Mouse (Mus musculus): ENCODE results near the gene Tecta. TPM values are rescaled to one million over a fixed set of nuclear protein-coding genes. Genes with fewer than 3 reads are reported as not detected.

The Tecta gene
- under 1 TPM; 0.39 to 0.56 TPM for total RNA-seq (2021)
- long read RNA-seq, experiment 1: 0 reads
- long read RNA-seq, experiment 2: 0 reads

DNA sequence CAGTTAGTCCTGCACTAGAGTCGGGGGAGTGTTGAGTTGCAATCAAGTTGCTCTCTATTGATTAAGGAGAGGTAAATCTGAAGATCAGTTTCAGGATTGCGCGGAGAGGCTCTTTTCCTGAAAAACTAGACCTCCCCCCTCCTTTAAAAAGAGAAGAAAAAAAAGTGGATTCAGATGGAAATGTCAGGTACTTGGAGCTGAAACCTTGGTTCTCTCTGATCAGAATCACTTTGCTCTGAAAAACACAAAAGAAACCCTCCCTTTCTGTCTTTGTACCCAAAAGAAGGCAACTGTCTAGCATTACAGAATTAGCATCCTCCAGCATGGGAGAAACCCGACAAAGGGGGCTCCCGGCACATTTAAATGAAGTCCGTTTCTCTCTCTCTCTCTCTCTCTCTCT lies at the start of gene Tecta:
Tecta (minus strand) TSS at position 101 of the 400 bp plus-strand sequence.
- no peak for DNase-seq (ENCODE audit: low spot score in 2 of 2)

DNA sequence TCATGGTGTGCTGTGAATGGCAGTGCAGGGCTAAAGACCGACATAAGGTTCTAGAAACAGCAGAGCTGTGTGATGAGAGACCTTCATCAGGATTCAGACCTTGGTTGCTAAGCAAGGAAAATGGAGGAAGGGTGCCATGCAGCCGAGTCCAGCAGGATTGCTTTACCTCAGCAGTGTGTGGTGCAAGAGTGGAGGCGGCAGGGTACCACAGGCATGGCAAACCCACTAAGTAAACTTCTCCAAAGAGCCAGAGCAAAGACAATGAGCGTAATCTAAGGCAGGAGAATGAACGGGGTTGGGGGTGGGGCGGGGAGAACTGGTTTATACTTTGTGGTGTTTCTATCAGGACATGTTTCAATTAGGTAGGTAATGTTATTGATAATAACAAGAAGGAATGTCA lies 49.3 kb upstream of the Tecta start:
- DNase-seq (ENCODE audit: low spot score in 2 of 2): no peak

- no peak for DNase-seq (ENCODE audit: low spot score in 2 of 2)
Measured at GRCm38 (mm10) chr9:42442100-42442499, 42.4 kb upstream of the Tecta start.

GRCm38 (mm10) chr9:42441234-42441633 lies 41.5 kb upstream of the Tecta start:
- no peak for DNase-seq (ENCODE audit: low spot score in 2 of 2)

GRCm38 (mm10) chr9:42439446-42439845 lies 39.7 kb upstream of the Tecta start:
- no peak for DNase-seq (ENCODE audit: low spot score in 2 of 2)

- DNase-seq (ENCODE audit: low spot score in 2 of 2): no peak
Measured at GRCm38 (mm10) chr9:42432155-42432554, 32.4 kb upstream of the Tecta start.

DNA sequence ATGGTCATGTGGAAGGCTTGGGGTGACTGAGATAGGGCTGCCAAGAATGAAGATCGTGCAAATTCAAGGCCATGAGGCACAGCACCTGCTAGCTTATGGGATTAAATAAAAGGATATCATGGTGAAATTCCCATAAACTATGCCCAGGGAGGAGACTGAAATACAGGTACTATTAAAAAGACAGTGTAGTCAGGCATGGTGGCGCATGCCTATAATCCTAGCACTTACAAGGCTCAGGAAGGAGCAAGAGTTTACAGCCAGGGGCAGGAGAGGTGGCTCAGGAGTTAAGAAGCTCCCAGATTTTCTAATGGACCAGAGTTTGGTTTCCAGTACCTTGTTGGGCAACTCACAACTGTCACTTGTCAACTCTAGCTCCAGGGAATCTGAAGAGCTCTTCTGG lies 31.9 kb upstream of the Tecta start:
- no peak for DNase-seq (ENCODE audit: low spot score in 2 of 2)

GRCm38 (mm10) chr9:42428060-42428924 lies 28.6 kb upstream of the Tecta start:
- DNase-seq (ENCODE audit: low spot score in 2 of 2): no peak

DNA sequence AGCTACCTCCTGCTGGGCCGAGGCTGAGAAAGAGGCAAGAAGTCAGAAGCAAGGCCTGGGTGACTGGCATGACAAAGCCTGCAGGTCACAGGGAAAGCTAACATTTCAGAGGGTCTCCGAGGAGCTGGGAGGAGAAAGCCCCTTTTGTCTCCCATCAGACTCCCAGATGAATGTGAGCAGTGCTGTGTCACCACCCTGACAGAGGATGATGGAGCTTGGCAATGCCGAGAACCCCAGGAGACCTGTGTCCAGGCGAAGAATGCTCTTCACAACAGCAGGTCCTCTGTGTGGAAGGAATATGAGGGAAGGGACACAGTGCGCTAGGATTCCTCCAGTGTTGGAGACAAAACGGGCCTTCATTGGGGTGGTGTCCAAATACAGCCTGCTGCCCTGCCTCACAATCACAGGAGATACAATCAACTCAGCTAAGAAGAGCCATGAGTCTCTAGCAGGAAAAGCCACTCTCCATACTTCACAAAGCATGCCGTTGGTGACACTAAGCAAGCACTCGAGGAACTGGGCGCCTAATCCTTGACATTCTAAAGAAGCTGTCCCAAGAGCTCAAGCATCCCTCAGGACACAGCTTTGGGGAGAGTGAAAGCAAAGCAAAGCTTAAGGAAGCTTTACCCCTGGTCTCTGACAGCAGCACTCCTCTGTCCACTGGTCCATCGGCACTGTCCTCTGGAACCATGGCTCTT lies 27.1 kb upstream of the Tecta start:
- DNase-seq (ENCODE audit: low spot score in 2 of 2): no peak

GRCm38 (mm10) chr9:42423649-42424048 lies 23.9 kb upstream of the Tecta start:
- DNase-seq (ENCODE audit: low spot score in 2 of 2): no peak

- no peak for DNase-seq (ENCODE audit: low spot score in 2 of 2)
Measured at GRCm38 (mm10) chr9:42419687-42420086, 20.0 kb upstream of the Tecta start.

DNA sequence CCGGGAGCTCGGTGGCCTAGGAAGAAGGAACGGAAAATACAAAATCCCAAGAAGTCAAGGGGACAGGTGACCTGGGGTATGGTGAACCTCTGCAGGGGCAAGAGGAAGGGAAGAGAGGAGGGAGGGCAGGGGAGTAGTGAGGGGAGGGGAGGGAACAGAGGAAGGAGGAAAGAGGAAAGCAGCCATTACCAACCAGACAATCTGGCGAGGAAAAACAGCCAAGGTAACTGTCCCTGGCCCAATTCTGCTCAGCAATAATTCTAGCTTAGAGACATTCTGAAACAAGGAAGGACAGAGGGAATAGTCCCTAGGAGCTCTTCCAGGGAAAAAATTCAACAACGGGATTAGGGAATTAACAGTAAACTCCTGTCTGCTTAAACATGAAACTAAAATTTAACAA lies 19.1 kb upstream of the Tecta start:
- DNase-seq (ENCODE audit: low spot score in 2 of 2): no peak

GRCm38 (mm10) chr9:42417352-42417952 lies 17.7 kb upstream of the Tecta start:
- DNase-seq (ENCODE audit: low spot score in 2 of 2): no peak

DNA sequence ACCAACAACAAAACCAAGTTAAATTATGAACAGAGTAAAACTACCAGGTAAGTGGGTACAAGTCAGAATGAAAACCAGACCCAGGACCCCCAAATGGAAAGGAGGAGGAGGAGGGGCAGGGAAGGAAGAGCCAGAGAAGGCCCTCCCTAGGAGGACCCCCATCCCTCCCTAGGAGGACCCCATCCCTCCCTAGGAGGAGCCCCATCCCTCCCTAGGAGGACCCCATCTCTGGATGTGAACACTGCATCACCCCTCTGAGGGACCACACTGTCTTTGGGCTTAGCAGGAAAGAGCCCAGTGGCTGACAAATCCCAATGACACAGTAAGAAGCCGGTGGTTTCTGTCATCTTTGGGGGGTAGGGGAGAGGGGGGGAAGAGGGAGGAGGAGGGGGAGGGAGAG lies 15.5 kb upstream of the Tecta start:
- no peak for DNase-seq (ENCODE audit: low spot score in 2 of 2)

DNA sequence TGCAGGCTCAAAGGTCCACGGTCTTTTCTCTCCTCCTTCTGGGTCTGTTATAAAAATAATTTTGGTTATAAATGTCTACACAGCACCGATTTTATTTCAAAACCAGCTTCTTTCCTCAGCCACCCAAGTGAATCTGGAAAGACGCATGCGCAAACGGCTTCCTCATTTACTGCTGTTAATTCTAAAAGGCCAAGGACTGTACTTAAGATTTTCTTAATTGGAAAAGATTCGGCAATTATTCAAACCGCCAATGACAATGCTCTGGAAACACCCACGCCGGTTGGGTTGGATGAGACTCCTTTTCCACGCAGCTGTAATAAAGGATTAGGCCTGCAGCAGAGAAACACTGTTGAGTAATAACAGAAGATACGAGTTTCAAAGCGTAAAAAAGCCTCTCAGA lies 13.6 kb upstream of the Tecta start:
- DNase-seq (ENCODE audit: low spot score in 2 of 2): no peak

DNA sequence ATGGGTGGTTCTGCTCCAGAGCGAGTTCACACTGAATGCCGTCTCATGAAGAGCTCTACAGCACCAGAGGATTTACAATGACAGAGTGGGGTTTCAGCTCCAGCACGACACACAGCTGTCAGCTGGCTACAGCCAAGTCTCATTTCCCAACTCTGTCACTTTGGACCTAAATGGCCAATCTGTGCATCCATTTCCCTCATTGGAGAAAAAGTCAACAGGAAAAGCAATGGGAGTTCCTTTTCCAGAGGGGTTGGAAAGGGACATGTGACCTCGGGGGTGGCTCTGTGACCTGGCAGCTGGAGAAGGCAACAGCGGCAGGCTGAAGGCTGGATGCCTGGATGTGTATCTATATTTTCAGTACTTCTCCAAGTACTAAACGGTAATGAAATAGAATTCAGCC lies 11.6 kb upstream of the Tecta start:
- DNase-seq (ENCODE audit: low spot score in 2 of 2): no peak

DNA sequence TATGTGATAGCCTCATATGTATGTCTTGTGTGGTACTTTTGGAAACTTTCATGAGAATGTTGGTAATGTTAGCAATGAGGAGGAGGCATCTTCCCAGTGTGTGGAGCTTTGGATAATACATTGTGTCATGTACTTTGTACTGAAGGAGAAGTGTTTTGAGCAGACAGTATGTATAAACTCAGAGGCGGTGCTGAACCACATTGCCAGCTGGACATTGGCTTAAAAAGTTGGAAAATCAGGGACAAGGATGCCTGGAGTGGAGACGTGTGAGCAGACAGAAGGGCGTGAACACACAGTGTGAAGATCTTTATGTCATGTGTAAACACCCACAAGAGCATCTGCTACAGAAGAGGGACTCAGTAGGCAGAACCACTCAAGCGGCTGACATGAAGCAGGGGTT lies 6.0 kb upstream of the Tecta start:
- DNase-seq (ENCODE audit: low spot score in 2 of 2): no peak

DNA sequence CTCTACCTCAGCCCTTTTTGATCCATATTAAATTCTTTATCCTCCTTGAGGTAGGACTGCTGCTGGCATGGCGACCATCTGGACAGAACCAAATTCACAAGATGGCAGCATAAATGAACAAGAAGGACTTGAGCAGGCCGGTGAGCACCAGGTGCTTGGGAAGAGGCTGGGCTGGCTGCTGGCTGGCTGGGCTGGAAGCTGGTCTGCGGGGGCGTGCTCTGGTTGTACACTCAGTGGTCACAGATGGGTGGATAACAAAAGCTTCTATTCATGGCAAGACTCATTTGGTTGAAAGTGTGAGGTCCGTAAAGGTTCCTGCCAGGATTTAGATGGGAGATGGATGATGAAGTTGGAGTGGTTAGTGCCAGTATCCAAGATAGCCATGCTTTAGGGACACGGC lies 1.8 kb upstream of the Tecta start:
- no peak for DNase-seq (ENCODE audit: low spot score in 2 of 2)

- no peak for DNase-seq (ENCODE audit: low spot score in 2 of 2)
Measured at GRCm38 (mm10) chr9:42396141-42396540, 3.6 kb downstream of the Tecta start.

DNA sequence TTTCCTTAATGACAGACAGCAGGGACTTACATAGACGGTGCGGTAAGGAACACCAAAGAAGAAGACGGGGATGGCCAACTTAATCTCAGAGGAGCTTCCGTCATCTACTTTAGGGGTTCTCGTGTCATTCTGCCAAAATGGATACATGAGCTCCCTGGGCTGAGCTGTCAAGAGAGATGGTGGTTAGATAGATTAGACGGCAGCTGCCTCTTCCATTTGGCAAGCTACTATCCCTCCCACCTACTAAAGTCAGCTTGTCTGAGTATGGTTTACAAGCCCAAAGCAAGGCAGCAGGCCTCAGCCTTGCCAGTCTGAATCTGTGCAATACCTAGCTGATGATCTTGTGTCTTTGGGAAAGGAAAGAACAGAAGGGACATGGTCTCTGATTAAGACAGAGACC lies 4.8 kb downstream of the Tecta start:
- no peak for DNase-seq (ENCODE audit: low spot score in 2 of 2)

GRCm38 (mm10) chr9:42394321-42394720 lies 5.4 kb downstream of the Tecta start:
- DNase-seq (ENCODE audit: low spot score in 2 of 2): no peak

- no peak for DNase-seq (ENCODE audit: low spot score in 2 of 2)
Measured at GRCm38 (mm10) chr9:42392927-42393326, 6.8 kb downstream of the Tecta start.
